Mouse (Mus musculus) brain, embryonic 14.5 days (tissue): Measurements from ENCODE around the gene Hif1an. TPM values are rescaled to one million over a fixed set of nuclear protein-coding genes. Genes with fewer than 3 reads are reported as not detected.

Experiments
- DNase-seq: peaks from one replicate; pipeline ENCODE4 v3.0.0-alpha.2; 2011; ENCODE audit warnings: low read depth
- CTCF ChIP-seq: fragments of 200-500 bp; IDR thresholded peaks from 2 replicates; pipeline ENCODE4 v1.5.1; 2012; ENCODE audit warnings: inconsistent platforms, mild to moderate bottlenecking, moderate library complexity, borderline replicate concordance; ENCODE audit not compliant: insufficient read depth, insufficient read length; ENCODE audit errors: extremely low read depth
- POLR2A ChIP-seq: fragments of 200-500 bp; IDR thresholded peaks from 2 replicates; pipeline ENCODE4 v1.6.1; 2012; ENCODE audit warnings: mild to moderate bottlenecking, inconsistent platforms, borderline replicate concordance; ENCODE audit not compliant: poor library complexity, insufficient read depth, insufficient read length, severe bottlenecking; ENCODE audit errors: extremely low read depth
- polyA plus RNA-seq: library from polyadenylated mRNA; depleted of rRNA; stranded (reverse); fragments of >200 nt; gene quantifications from 2 replicates; pipeline ENCODE4 v1.2.3, GENCODE M21; 2012; rRNA removed

Gene Hif1an
- 29.5 TPM in 2 replicates for polyA plus RNA-seq

GRCm38 (mm10) chr19:44562652-44563206 is at the start of gene Hif1an:
Hif1an (plus strand) TSS chr19:44562850.
- TF ChIP-seq CTCF (peak; percentile 95), POLR2A (peak; percentile 81; the same call in 1 of the 2 replicates)
- DNase-seq, result peak; percentile 98

DNA sequence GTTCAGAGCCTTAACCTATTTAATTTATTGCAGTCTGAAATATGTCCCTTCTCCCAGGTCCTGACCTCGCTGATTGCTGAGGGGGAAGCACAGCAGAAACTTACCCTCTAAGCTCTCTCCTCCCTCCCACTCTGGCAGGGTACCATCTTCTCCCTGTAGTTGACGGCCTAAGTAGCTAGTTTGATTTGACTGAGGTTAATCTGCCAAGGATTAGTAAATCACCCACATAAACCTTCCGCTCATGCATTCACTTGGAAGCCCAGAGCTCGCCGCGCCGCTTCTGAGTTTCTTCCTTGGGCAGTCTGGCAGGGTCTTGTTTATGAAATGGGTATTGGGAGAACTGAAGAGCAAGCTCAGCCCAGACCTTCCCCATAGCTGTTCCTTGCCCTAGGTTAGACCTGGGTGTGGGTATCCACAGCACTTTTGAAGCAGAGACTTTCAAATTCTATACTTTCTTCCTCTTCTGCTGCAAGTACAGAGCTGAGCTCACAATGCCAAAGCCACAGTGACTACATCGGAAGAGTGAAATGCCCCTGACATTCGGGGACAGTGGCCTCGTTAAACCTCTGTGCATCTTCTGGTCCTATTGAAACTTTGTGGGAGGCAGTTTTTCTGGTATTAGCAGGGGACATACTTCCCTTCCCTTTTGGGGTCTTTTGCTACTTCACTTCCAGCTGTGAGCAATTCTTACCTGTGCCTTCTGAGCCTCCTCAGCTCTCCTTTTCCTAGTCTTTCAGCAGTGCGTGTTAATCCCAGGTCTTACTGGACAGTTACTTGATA is 49.4 kb upstream of the Hif1an start:
- TF ChIP-seq POLR2A (no peak), CTCF (no peak)
- DNase-seq, result peak; percentile 54

DNA sequence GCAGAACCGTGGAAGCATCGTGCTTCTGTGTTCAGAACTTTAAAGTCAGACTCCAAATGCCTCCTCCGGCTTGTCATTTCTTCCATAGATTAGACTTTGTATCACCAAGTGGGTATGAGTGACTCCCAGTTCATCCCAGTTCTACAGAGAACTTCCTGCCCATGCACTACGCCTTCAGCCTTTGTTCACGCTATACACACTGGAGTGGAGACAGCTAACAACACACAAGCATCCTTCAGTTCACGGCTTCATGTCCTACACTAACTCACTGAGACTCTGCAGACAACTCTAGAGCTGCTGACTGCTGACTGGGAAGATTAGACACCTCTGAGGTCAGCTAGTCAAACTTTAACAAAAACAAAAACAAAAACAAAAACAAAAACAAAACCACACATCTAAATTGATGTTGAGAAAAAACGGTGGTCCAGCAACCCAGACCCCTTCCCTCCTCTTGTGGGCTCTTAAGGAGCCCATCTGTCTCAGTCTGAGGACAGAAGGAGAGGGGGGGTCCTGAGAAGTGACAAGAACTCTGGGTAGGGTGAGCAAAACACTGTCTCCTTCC is 48.6 kb upstream of the Hif1an start:
- DNase-seq, result no peak
- no peak for TF ChIP-seq POLR2A
- TF ChIP-seq CTCF, result no peak

- DNase-seq, result peak; percentile 96
- TF ChIP-seq CTCF, result peak; percentile 44; the same call in 1 of the 2 replicates
- no peak for TF ChIP-seq POLR2A
Observed at GRCm38 (mm10) chr19:44514521-44515451, 47.9 kb upstream of the Hif1an start.

DNA sequence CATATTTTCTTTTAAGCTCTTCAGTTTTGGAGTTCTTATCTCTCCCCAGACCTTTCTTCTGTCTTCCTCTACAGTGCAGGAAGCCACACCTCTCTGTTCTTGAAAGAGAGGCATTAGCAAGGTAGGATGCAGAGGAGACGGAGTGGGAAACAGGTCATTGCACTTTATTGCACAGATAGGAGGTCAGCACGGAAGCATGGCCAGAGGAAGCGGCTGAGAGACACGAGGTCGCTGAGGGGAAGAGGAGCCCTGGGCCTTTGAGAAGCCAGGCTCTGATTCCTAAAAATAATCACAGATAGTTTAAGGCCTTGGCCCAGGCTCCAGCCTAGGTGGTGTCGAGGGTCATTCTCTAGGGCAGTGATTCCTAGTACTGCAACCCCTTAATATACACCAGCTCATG is 46.9 kb upstream of the Hif1an start:
- TF ChIP-seq POLR2A, result no peak
- TF ChIP-seq CTCF, result no peak

GRCm38 (mm10) chr19:44517996-44518768 is 44.5 kb upstream of the Hif1an start:
- peak; percentile 61 for DNase-seq
- peak; percentile 42; the same call in 1 of the 2 replicates for TF ChIP-seq CTCF
- TF ChIP-seq POLR2A, result no peak

More for the DNA sequence above, 46.9 kb upstream of the Hif1an start:
- DNase-seq, result no peak

DNA sequence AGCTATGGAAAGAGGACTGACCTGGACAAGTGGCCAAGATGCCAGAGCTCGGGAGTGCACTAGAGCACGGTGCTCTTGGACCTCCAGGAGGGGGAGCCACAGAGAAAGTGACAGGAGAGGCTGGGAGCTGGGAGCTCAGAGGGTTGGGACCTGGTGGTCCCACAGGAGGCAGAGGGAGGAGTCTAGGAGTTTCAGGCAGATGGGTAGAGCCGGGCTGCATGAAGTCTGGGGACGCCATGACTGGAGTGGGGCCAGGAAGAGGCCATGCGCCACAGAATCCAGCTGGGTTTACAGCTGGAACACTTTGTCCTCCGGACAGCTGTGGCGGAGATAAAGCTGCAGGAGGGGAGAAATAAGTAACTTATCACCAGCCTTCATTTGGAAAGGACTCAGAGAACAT is 43.5 kb upstream of the Hif1an start:
- DNase-seq, result no peak
- TF ChIP-seq CTCF (peak; percentile 19; the same call in 1 of the 2 replicates), POLR2A (no peak)

DNA sequence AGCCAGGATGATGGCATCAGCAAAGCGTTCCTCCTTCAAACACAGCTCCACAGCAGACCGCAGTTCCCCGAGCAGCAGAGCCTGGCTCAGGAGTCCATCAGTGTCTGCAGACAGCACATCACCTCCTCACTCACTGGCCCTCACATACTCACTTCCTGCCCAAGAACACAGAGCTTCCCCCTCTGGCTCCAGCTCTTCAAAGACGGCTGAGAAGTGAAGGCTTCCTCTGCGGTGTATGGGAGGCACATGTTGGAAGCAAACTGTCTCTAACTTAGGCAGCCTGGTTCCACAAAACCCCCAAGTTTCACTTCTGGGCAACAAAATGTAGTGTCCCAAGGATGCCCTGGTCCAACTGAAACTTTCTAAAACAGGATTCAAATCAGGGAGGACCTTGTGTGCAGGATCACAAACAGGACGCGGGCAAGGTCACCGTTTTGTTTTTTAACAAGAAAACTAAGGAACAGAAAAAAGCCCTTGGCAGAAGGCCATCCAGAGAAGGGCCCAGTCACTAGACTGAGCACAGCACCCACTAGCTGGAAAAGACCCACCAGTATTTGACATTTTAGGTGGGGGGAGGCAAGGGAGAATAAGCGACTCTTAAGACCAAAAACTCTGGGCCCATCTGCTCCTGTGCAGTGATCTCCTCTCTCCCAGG is 37.0 kb upstream of the Hif1an start:
- no peak for DNase-seq
- TF ChIP-seq CTCF, result no peak
- TF ChIP-seq POLR2A, result no peak

DNA sequence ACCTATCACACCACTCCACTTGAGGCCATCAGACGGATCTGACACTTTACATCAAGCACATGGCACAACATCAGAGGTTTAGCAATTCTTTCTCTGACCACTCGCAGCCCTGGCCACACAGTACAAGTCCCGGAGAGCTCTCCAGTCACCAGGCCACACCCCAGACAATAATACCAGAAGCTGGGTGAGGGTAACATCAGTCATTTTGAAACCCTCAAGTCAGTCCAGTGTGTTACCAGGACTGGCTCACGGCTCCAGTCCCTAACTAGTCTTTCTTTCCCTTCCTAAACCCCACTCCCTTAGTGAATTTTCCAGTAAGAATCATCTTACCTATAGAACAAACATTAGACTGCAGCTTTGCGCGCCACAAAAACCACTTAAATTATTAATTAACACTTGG is 32.6 kb upstream of the Hif1an start:
- no peak for TF ChIP-seq CTCF
- no peak for TF ChIP-seq POLR2A
- no peak for DNase-seq

DNA sequence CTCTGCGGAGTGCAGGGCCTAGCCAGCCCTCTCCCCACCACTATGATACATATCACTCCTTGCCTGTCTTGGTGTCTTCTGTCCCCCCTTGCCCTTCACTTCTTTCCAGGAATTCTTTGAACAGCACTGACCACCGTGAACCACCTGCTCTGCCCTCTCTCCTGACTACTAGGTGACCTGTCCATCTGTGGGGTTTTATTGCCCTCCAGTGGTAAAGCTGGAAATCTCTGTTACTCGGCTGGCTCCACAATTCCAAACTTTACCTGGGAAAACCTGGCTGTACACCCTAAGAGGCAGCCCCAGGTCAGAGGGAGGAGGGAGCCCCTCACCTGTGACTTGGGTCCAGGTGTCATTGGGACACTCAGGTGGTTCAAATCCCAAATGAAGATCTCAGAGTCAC is 27.3 kb upstream of the Hif1an start:
- DNase-seq, result peak; percentile 37
- peak; percentile 61; the same call in 1 of the 2 replicates for TF ChIP-seq CTCF
- TF ChIP-seq POLR2A, result no peak

- DNase-seq, result no peak
- TF ChIP-seq POLR2A, result no peak
- TF ChIP-seq CTCF, result no peak
Observed at GRCm38 (mm10) chr19:44537416-44537815, 25.2 kb upstream of the Hif1an start.
